Mouse (Mus musculus) adrenal gland, postnatal 0 days (tissue): ENCODE measurements around the gene Ubl5. TPM values are rescaled to one million over a fixed set of nuclear protein-coding genes. Genes with fewer than 3 reads are reported as not detected.

Experiments
- polyA plus RNA-seq: library from polyadenylated mRNA; unstranded; fragments of >200 nt; fragmentation: Nextera tagmentation; extraction: Ambion mirVana; gene quantifications from 2 replicates; pipeline ENCODE4 v1.2.1, GENCODE M21; 2015

The Ubl5 gene
- polyA plus RNA-seq = 456 and 566 TPM in 2 replicates

GRCm38 (mm10) chr9:20642101-20642895, at the start of gene Ubl5:
TSS of gene Ubl5 (plus strand) at chr9:20642878.

GRCm38 (mm10) chr9:20644360-20645081, 1.8 kb downstream of the Ubl5 start, which contains the start of gene Fbxl12:
TSS of gene Fbxl12 (minus strand) at chr9:20644767.

GRCm38 (mm10) chr9:20651602-20652259, 9.1 kb downstream of the Ubl5 start, which contains the start of gene Pin1:
TSS of gene Pin1 (plus strand) at chr9:20652095.

Other genes with a start within 250 kb of the Ubl5 start
- 8.2 and 9.3 TPM in 2 replicates for gene Zfp26, start 182.7 kb upstream of the Ubl5 start, polyA plus RNA-seq
- 17.0 and 18.4 TPM in 2 replicates for gene Zfp426, start 150.1 kb upstream of the Ubl5 start, polyA plus RNA-seq
- gene Zfp266, start 121.5 kb upstream of the Ubl5 start, polyA plus RNA-seq = 31.7 and 34.7 TPM in 2 replicates
- 10.1 and 11.5 TPM in 2 replicates for gene Zfp846, start 61.6 kb upstream of the Ubl5 start, polyA plus RNA-seq
- gene Fbxl12, start 1.9 kb downstream of the Ubl5 start, polyA plus RNA-seq = 14.4 and 15.4 TPM in 2 replicates
- 50.3 and 56.1 TPM in 2 replicates for gene Pin1, start 9.2 kb downstream of the Ubl5 start, polyA plus RNA-seq
- gene Olfm2, start 103.5 kb downstream of the Ubl5 start, polyA plus RNA-seq = 10.1 and 30.7 TPM in 2 replicates
- gene Col5a3, start 172.2 kb downstream of the Ubl5 start, polyA plus RNA-seq = 20.4 and 60.9 TPM in 2 replicates
- not detected in 2 replicates for gene Rdh8, start 175.6 kb downstream of the Ubl5 start, polyA plus RNA-seq
- 12.4 and 27.2 TPM in 2 replicates for gene A230050P20Rik, start 225.8 kb downstream of the Ubl5 start, polyA plus RNA-seq
- 3.2 and 3.9 TPM in 2 replicates for gene Angptl6, start 236.8 kb downstream of the Ubl5 start, polyA plus RNA-seq
- 26.7 and 36.0 TPM in 2 replicates for gene Ppan, start 245.3 kb downstream of the Ubl5 start, polyA plus RNA-seq